Mouse (Mus musculus) embryonic facial prominence, embryonic 12.5 days (tissue): ENCODE data around the gene Dab2. TPM values are rescaled to one million over a fixed set of nuclear protein-coding genes. Genes with fewer than 3 reads are reported as not detected.

ENCODE experiments used
- polyA plus RNA-seq: library from polyadenylated mRNA; unstranded; fragments of >200 nt; fragmentation: Nextera tagmentation; extraction: Ambion mirVana; gene quantifications from 2 replicates; pipeline ENCODE4 v1.2.1, GENCODE M21; 2016

Gene Dab2
- polyA plus RNA-seq, 1 experiment from 2014 or later, result 87.6 TPM

Other genes with a start within 250 kb of the Dab2 start
- gene C9, start 145.5 kb downstream of the Dab2 start, polyA plus RNA-seq, result 0.10 TPM in 1 of 2 replicates, not detected in the other
- 3.6 and 3.8 TPM in 2 replicates for gene Fyb, start 223.1 kb downstream of the Dab2 start, polyA plus RNA-seq